Mouse (Mus musculus) olfactory bulb, adult 2 months (tissue): ENCODE measurements around the gene Trp53rka. TPM values are rescaled to one million over a fixed set of nuclear protein-coding genes. Genes with fewer than 3 reads are reported as not detected.
A peak's percentile ranks its signal among the peaks of the same experiment; 100 is the strongest.

Source experiments
- H3K27ac ChIP-seq: fragments of 200-500 bp; 2 replicates; pipeline ENCODE4 v1.5.1; 2012; ENCODE audit warnings: low read depth, low read length; ENCODE audit not compliant: insufficient read depth
- H3K4me1 ChIP-seq: fragments of 200-500 bp; 2 replicates; pipeline ENCODE4 v1.6.1; 2012; ENCODE audit warnings: low read length; ENCODE audit not compliant: control insufficient read depth, insufficient read depth
- H3K4me3 ChIP-seq: fragments of 200-500 bp; 2 replicates; pipeline ENCODE4 v1.5.1; 2012; ENCODE audit warnings: mild to moderate bottlenecking, low read depth, low read length, moderate library complexity; ENCODE audit not compliant: insufficient read depth
- CTCF ChIP-seq: fragments of 200-500 bp; IDR thresholded peaks from 2 replicates; pipeline ENCODE4 v1.5.1; 2012; ENCODE audit warnings: low read depth, mild to moderate bottlenecking, low read length, moderate library complexity; ENCODE audit not compliant: insufficient read depth
- POLR2A ChIP-seq: fragments of 200-500 bp; IDR thresholded peaks from 2 replicates; pipeline ENCODE4 v1.6.1; 2012; ENCODE audit warnings: mild to moderate bottlenecking, low read depth, low read length, moderate library complexity; ENCODE audit not compliant: insufficient read depth
- WGBS: fragments of 180-500 bp; shearing (Covaris S2); methylation state at CpG from one replicate; pipeline ENCODE4 v1.1.7; 2018; 5-methylcytosine and 5-hydroxymethylcytosine counted together
- polyA plus RNA-seq: library from polyadenylated mRNA; stranded (reverse); fragments of >200 nt; gene quantifications from 2 replicates; pipeline ENCODE4 v1.2.4, GENCODE M21; 2012; ENCODE audit warnings: low replicate concordance; ENCODE audit not compliant: missing spikeins, insufficient read depth, insufficient read length

Trp53rka gene
- polyA plus RNA-seq, 1 experiment: not detected

- H3K4me1 ChIP-seq: peaks cover 16% of the 10 kb centered on the region
- H3K4me3 ChIP-seq: no peak overlapping the region
- WGBS: 10% methylated on average over 5 of the region's 5 CpGs
- no peak for TF ChIP-seq CTCF
- TF ChIP-seq POLR2A: no peak
- no peak overlapping the region for H3K27ac ChIP-seq
Measured at GRCm38 (mm10) chr2:165510466-165510865, 17.3 kb upstream of the Trp53rka start.

- TF ChIP-seq POLR2A (no peak), CTCF (no peak)
- H3K27ac ChIP-seq: no peak overlapping the region
- H3K4me1 ChIP-seq: peaks cover 16% of the 10 kb centered on the region
- WGBS: 77% methylated on average over 9 of the region's 9 CpGs
- H3K4me3 ChIP-seq: no peak overlapping the region
Measured at GRCm38 (mm10) chr2:165509686-165510085, 16.6 kb upstream of the Trp53rka start.

- no peak within 1 kb of the TSS for H3K27ac ChIP-seq
- H3K4me1 ChIP-seq: peaks cover 8% of the 10 kb centered on the region
- 14% methylated on average over 32 of the region's 32 CpGs for WGBS
- peak within 1 kb of the TSS; percentile 31 for H3K4me3 ChIP-seq
- no peak for TF ChIP-seq CTCF
- no peak for TF ChIP-seq POLR2A
Measured at GRCm38 (mm10) chr2:165503259-165504203, 10.4 kb upstream of the Trp53rka start, which contains the start of gene Slc2a10. Gene Slc2a10, plus strand, starts transcription at chr2:165503787.

GRCm38 (mm10) chr2:165498816-165499215 lies 5.7 kb upstream of the Trp53rka start:
- Histone ChIP-seq H3K27ac (no peak overlapping the region), H3K4me1 (peaks cover 8% of the 10 kb centered on the region), H3K4me3 (no peak overlapping the region)
- 84% methylated on average over 6 of the region's 6 CpGs for whole genome bisulfite sequencing
- TF ChIP-seq CTCF: no peak
- TF ChIP-seq POLR2A: no peak

- WGBS: 84% methylated on average over 2 of the region's 2 CpGs
- no peak for TF ChIP-seq POLR2A
- no peak for TF ChIP-seq CTCF
- Histone ChIP-seq H3K27ac (no peak overlapping the region), H3K4me1 (peaks cover 4% of the 10 kb centered on the region; the same call in 1 of the 2 replicates), H3K4me3 (no peak overlapping the region)
Measured at GRCm38 (mm10) chr2:165497706-165498275, 4.7 kb upstream of the Trp53rka start.

GRCm38 (mm10) chr2:165496251-165496650 lies 3.1 kb upstream of the Trp53rka start:
- no peak for TF ChIP-seq POLR2A
- TF ChIP-seq CTCF: peak; percentile 42
- Histone ChIP-seq H3K27ac (no peak overlapping the region), H3K4me1 (peaks cover 4% of the 10 kb centered on the region; the same call in 1 of the 2 replicates), H3K4me3 (no peak overlapping the region)

GRCm38 (mm10) chr2:165494495-165494894 lies 1.4 kb upstream of the Trp53rka start:
- H3K4me1 ChIP-seq: peaks cover 4% of the 10 kb centered on the region; the same call in 1 of the 2 replicates
- 31% methylated on average over 2 of the region's 2 CpGs for WGBS
- H3K27ac ChIP-seq: no peak overlapping the region
- TF ChIP-seq CTCF: no peak
- no peak for TF ChIP-seq POLR2A
- no peak overlapping the region for H3K4me3 ChIP-seq

GRCm38 (mm10) chr2:165493587-165494210 lies 575 bp upstream of the Trp53rka start:
- Histone ChIP-seq H3K4me3 (peak overlapping the region; percentile 88), H3K4me1 (peaks cover 4% of the 10 kb centered on the region; the same call in 1 of the 2 replicates), H3K27ac (peak overlapping the region; percentile 66)
- 3% methylated on average over 17 of the region's 17 CpGs for WGBS
- TF ChIP-seq POLR2A: no peak
- TF ChIP-seq CTCF: no peak
